Mouse (Mus musculus) heart, postnatal 0 days (tissue): ENCODE results near the gene Gm17409. TPM values are rescaled to one million over a fixed set of nuclear protein-coding genes. Genes with fewer than 3 reads are reported as not detected.

Source experiments
- ATAC-seq: fragments of 200-750 bp; cut with Nextera tagmentation; 2 replicates; pipeline ENCODE4 v1.8.0; 2017; ENCODE audit warnings: low read depth, moderate number of reproducible peaks, moderate library complexity; ENCODE audit not compliant: insufficient read depth
- DNase-seq: peaks from one replicate; pipeline ENCODE4 v3.0.0-alpha.2; 2016; ENCODE audit warnings: low spot score
- H3K27ac ChIP-seq: fragments of 300-500 bp; sonication (generic); 2 replicates; pipeline ENCODE4 v1.5.1; 2014; ENCODE audit warnings: low read depth, mild to moderate bottlenecking
- H3K27me3 ChIP-seq: fragments of 300-500 bp; sonication (generic); 2 replicates; pipeline ENCODE4 v1.6.1; 2014; ENCODE audit warnings: low read length, mixed read lengths; ENCODE audit not compliant: control insufficient read depth, insufficient read depth
- H3K36me3 ChIP-seq: fragments of 300-500 bp; sonication (generic); replicated peaks from 2 replicates; pipeline ENCODE4 v1.6.1; 2014; ENCODE audit warnings: low read length, mixed read lengths; ENCODE audit not compliant: control insufficient read depth, insufficient read depth
- H3K4me1 ChIP-seq: fragments of 300-500 bp; sonication (generic); 2 replicates; pipeline ENCODE4 v1.6.1; 2014; ENCODE audit warnings: antibody characterized with exemption; ENCODE audit not compliant: control insufficient read depth, insufficient read depth
- H3K4me2 ChIP-seq: fragments of 300-500 bp; sonication (generic); 2 replicates; pipeline ENCODE4 v1.6.1; 2014; ENCODE audit warnings: low read depth, mild to moderate bottlenecking, low read length, moderate library complexity
- H3K4me3 ChIP-seq: fragments of 300-500 bp; sonication (generic); 2 replicates; pipeline ENCODE4 v1.5.1; 2014; ENCODE audit warnings: low read depth, low read length
- H3K9ac ChIP-seq: fragments of 300-500 bp; sonication (generic); replicated peaks from 2 replicates; pipeline ENCODE4 v1.6.1; 2014; ENCODE audit warnings: low read depth, low read length, mixed read lengths
- H3K9me3 ChIP-seq: fragments of 300-500 bp; sonication (generic); replicated peaks from 2 replicates; pipeline ENCODE4 v1.6.1; 2016; ENCODE audit warnings: low read length; ENCODE audit not compliant: control insufficient read depth
- CTCF ChIP-seq: IDR thresholded peaks from 2 replicates; pipeline ENCODE4 v1.5.1; 2016; ENCODE audit warnings: antibody characterized with exemption, control low read depth, low read depth
- EP300 ChIP-seq: IDR thresholded peaks from 2 replicates; pipeline ENCODE4 v1.6.1; 2016; ENCODE audit warnings: antibody characterized with exemption, low read depth
- WGBS: fragments of 180-500 bp; shearing (Covaris S2); extraction: QIAGEN DNeasy Blood & Tissue Kit; methylation state at CpG from one replicate; pipeline ENCODE4 v1.1.7; 2014; 5-methylcytosine and 5-hydroxymethylcytosine counted together
- polyA plus RNA-seq: library from polyadenylated mRNA; unstranded; fragments of >200 nt; fragmentation: Nextera tagmentation; extraction: Ambion mirVana; gene quantifications from 2 replicates; pipeline ENCODE4 v1.2.1, GENCODE M21; 2015
- total RNA-seq: library from RNA; depleted of rRNA; stranded (reverse); fragments of >200 nt; gene quantifications from 2 replicates; pipeline ENCODE4 v1.2.3, GENCODE M21; 2014; ENCODE audit warnings: low replicate concordance

The Gm17409 gene
- total and polyA plus RNA-seq, 2 experiments from 2014 or later = not detected

DNA sequence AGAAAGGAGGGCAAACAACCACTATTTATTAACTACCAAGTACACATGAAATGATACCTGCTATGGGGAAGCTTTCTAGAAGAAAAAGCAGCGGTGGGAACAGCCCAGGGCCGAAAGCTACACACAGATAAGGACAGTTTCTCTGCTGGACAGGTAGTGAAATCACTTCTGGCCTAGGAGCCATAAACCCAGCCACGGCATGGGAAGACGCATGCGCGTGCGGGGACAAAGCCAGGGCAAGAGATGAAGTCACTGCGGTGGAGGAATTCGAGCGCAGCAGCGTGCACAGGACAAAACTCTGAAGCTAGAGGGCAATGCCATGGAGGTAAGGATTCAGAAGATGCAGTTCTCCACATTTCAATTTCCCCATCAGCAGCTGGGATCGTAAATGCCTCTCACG is 34.4 kb upstream of the Gm17409 start:
- peaks cover 19% of the 10 kb centered on the region; the same call in 1 of the 2 replicates for H3K36me3 ChIP-seq
- no peaks in the 10 kb centered on the region for H3K27me3 ChIP-seq
- DNase-seq (no peak), ATAC-seq (no peak)
- no peak overlapping the region for H3K9ac ChIP-seq
- TF ChIP-seq EP300 = no peak
- TF ChIP-seq CTCF = no peak
- 90% methylated on average over 13 of the region's 13 CpGs for WGBS
- no peaks in the 10 kb centered on the region for H3K4me1 ChIP-seq
- no peaks in the 10 kb centered on the region for H3K9me3 ChIP-seq
- no peak overlapping the region for H3K27ac ChIP-seq
- H3K4me2 ChIP-seq = no peak overlapping the region
- H3K4me3 ChIP-seq = no peak overlapping the region

DNA sequence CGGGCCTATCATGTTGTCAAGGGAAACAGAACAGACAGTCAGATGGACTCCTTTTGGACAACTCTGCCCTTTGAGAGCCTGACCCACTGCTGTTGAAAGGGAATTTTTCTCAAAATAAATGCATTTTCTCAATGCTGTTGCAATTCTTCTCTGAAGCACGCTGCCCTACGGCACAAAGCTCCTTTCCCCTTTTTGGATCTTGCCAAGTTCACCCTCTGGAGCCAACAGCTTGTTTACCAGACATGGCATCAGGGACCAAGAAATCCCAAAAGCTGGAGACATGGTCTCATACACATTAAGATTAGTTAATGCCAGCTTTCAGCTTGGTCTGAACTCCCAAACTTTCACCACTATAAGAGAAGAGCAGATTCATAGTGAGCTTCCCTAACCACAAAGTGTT is 33.0 kb upstream of the Gm17409 start:
- no peak overlapping the region for H3K27ac ChIP-seq
- no peaks in the 10 kb centered on the region for H3K4me1 ChIP-seq
- ATAC-seq (no peak), DNase-seq (no peak)
- 90% methylated on average over 3 of the region's 3 CpGs for WGBS
- H3K27me3 ChIP-seq = no peaks in the 10 kb centered on the region
- TF ChIP-seq EP300 = no peak
- no peak for TF ChIP-seq CTCF
- peaks cover 19% of the 10 kb centered on the region; the same call in 1 of the 2 replicates for H3K36me3 ChIP-seq
- H3K4me3 ChIP-seq = no peak overlapping the region
- H3K9ac ChIP-seq = no peak overlapping the region
- no peaks in the 10 kb centered on the region for H3K9me3 ChIP-seq
- no peak overlapping the region for H3K4me2 ChIP-seq

- peaks cover 32% of the 10 kb centered on the region for H3K36me3 ChIP-seq
- 47% methylated on average over 4 of the region's 4 CpGs for WGBS
- ATAC-seq = no peak
These were observed 26.8 kb upstream of the Gm17409 start for GRCm38 (mm10) chr2:58443163-58443562.

GRCm38 (mm10) chr2:58447001-58447400 is 22.9 kb upstream of the Gm17409 start:
- Histone ChIP-seq H3K9me3 (no peaks in the 10 kb centered on the region), H3K4me2 (no peak overlapping the region), H3K4me1 (no peaks in the 10 kb centered on the region), H3K27me3 (no peaks in the 10 kb centered on the region), H3K27ac (no peak overlapping the region), H3K36me3 (peaks cover 33% of the 10 kb centered on the region), H3K9ac (no peak overlapping the region), H3K4me3 (no peak overlapping the region)
- ATAC-seq (no peak), DNase-seq (no peak)
- WGBS = 90% methylated on average over 15 of the region's 15 CpGs
- TF ChIP-seq EP300 (no peak), CTCF (no peak)

More at GRCm38 (mm10) chr2:58443163-58443562, 26.8 kb upstream of the Gm17409 start:
- Histone ChIP-seq H3K9ac (no peak overlapping the region), H3K4me3 (no peak overlapping the region), H3K9me3 (no peaks in the 10 kb centered on the region), H3K27ac (no peak overlapping the region), H3K27me3 (no peaks in the 10 kb centered on the region), H3K4me2 (no peak overlapping the region), H3K4me1 (no peaks in the 10 kb centered on the region)
- no peak for TF ChIP-seq CTCF
- TF ChIP-seq EP300 = no peak
- DNase-seq = no peak

DNA sequence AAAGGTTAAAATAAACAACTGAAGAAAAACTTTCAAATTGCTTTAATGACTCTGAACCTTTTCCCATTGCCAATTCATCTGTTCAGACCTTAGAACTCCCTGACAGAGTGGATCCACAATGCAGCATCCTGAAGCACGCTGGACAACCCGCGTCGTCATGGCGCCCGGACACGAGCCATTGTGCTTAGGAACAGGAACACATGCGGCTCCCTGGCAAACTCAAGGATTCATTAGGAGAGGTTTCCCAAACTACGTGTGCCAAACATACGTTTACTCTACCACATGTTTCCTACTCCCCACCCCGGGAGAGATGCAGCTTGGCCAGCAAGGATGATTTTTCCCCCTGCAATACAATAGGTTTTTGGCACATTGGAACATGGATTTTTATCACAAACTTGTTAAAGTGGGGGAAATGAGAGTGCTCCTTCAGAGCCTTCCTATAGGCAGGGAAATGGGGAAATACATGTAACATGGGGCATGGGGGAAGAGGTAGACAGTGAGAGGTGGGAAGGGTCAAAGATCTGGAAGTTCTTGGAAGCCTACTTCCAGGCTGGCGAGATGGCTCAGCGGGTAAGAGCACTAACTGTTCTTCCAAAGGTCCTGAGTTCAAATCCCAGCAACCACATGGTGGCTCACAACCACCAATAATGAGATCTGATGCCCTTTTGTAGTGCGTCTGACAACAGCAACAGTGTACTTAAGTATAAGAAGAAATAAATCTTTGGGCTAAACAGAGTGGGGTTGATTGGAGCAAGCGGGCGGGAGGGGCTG is 15.6 kb upstream of the Gm17409 start:
- Histone ChIP-seq H3K27me3 (no peaks in the 10 kb centered on the region), H3K4me2 (no peak overlapping the region), H3K4me3 (no peak overlapping the region), H3K4me1 (no peaks in the 10 kb centered on the region), H3K9me3 (no peaks in the 10 kb centered on the region), H3K9ac (no peak overlapping the region), H3K36me3 (peaks cover 48% of the 10 kb centered on the region), H3K27ac (no peak overlapping the region)
- 86% methylated on average over 16 of the region's 16 CpGs for WGBS
- no peak for TF ChIP-seq EP300
- TF ChIP-seq CTCF = no peak
- no peak for ATAC-seq
- no peak for DNase-seq
